Mouse (Mus musculus) G1E (cell line): ENCODE data around the gene Lrrfip2.

Experiments used
- CTCF ChIP-seq: IDR thresholded peaks from 2 replicates; pipeline ENCODE4 v1.5.1; 2012; ENCODE audit warnings: low read depth, low read length, inconsistent platforms, mixed read lengths
- GATA1 ChIP-seq: IDR thresholded peaks from 2 replicates; pipeline ENCODE4 v1.6.1; 2012; ENCODE audit warnings: borderline replicate concordance, low read length, inconsistent platforms, mixed read lengths
- POLR2AphosphoS5 ChIP-seq: IDR thresholded peaks from 2 replicates; pipeline ENCODE4 v1.6.1; 2012; ENCODE audit warnings: low read depth, low read length, inconsistent platforms; ENCODE audit not compliant: insufficient replicate concordance

DNA sequence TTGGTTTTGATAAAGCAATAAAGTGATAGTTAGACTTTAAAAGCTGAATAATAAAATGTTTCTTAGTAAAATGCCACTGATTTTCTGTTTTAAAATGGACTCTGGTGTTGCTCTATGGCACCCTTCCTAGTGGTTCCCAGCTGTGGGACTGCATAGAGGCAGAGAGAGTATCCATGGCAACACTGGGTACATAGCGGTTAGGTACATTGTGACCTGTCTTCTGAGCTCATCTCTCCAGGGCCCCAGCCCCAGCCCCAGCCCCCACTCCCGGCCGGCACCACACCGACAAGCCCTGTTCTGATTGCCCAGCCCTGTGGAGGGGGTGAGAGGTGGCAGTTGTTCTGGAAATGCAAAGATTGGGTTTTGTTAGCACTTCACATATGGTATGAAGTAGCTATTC, 67.5 kb downstream of the Lrrfip2 start:
- TF ChIP-seq CTCF (no peak), GATA1 (no peak), POLR2AphosphoS5 (no peak)
